ENCODE assay signal across 7 mouse cellular contexts in genomic region chr5:122653112-122653445, GRCm38 (mm10). TPM values are rescaled to one million over a fixed set of nuclear protein-coding genes. Genes with fewer than 3 reads are reported as not detected.
DNase-seq lines count a peak whose midpoint lies in the region; ATAC-seq and TF ChIP-seq lines count a peak whose summit lies in the region.

No protein-coding gene starts in this region.

- no peaks in the 10 kb centered on the region for H3K36me3 ChIP-seq in forebrain, embryonic 10.5 days (replicated peaks)
- H3K36me3 ChIP-seq in limb, embryonic 14.5 days (ENCODE audit: control insufficient read depth, insufficient read depth, low read length) = no peaks in the 10 kb centered on the region

- H3K4me3 ChIP-seq in forebrain, embryonic 10.5 days = 0 out of 2 replicates have a peak overlapping the region, but pooled peaks have one; percentile 13
- no peak overlapping the region for H3K4me3 ChIP-seq in limb, embryonic 14.5 days (replicated peaks; ENCODE audit: low read length)
- no peak overlapping the region for H3K4me3 ChIP-seq in olfactory bulb, adult 2 months (ENCODE audit: insufficient read depth, low read depth, low read length)

- whole genome bisulfite sequencing in forebrain, embryonic 10.5 days = 60% methylated on average over 10 of the region's 10 CpGs
- WGBS in limb, embryonic 14.5 days = 74% methylated on average over 10 of the region's 10 CpGs
- WGBS in olfactory bulb, adult 2 months = 18% methylated on average over 10 of the region's 10 CpGs

- H3K9me3 ChIP-seq in forebrain, embryonic 10.5 days = peaks cover 3% of the 10 kb centered on the region; the same call in 1 of the 2 replicates
- no peaks in the 10 kb centered on the region for H3K9me3 ChIP-seq in limb, embryonic 14.5 days (ENCODE audit: control insufficient read depth, low read length)

- peaks cover 31% of the 10 kb centered on the region for H3K4me1 ChIP-seq in forebrain, embryonic 10.5 days
- peaks cover 21% of the 10 kb centered on the region for H3K4me1 ChIP-seq in limb, embryonic 14.5 days (ENCODE audit: control insufficient read depth, insufficient read depth, low read length)
- peaks cover 38% of the 10 kb centered on the region for H3K4me1 ChIP-seq in olfactory bulb, adult 2 months (ENCODE audit: control insufficient read depth, insufficient read depth, low read length)

- H3K9ac ChIP-seq in limb, embryonic 14.5 days (ENCODE audit: low read depth, low read length, severe bottlenecking) = no peak overlapping the region; the same call in 1 of the 2 replicates

- DNase-seq in spleen, adult 12 weeks (ENCODE audit: low spot score) = peak; percentile 17
- DNase-seq in spleen, adult 18-20 months = no peak
- DNase-seq in forebrain, embryonic 10.5 days (ENCODE audit: extremely low spot score, low spot score) = no peak
- DNase-seq in limb, embryonic 14.5 days (ENCODE audit: low spot score) = no peak
- DNase-seq in adrenal gland, postnatal 25 days = no peak
- no peak for DNase-seq in lung, postnatal 4 days

- H3K27ac ChIP-seq in forebrain, embryonic 10.5 days = peak overlapping the region; percentile 75
- peak overlapping the region; percentile 72 for H3K27ac ChIP-seq in limb, embryonic 14.5 days (replicated peaks; ENCODE audit: low read depth, low read length)
- H3K27ac ChIP-seq in olfactory bulb, adult 2 months (ENCODE audit: insufficient read depth, low read depth, low read length) = peak overlapping the region; percentile 63

- peak overlapping the region; percentile 6; the same call in 1 of the 2 replicates for H3K4me2 ChIP-seq in limb, embryonic 14.5 days (replicated peaks; ENCODE audit: low read depth, low read length, severe bottlenecking)

- TF ChIP-seq CTCF in olfactory bulb, adult 2 months (IDR thresholded peaks at IDR 0.05; ENCODE audit: insufficient read depth, low read depth, low read length) = no peak

- peaks cover 72% of the 10 kb centered on the region for H3K27me3 ChIP-seq in forebrain, embryonic 10.5 days (ENCODE audit: poor library complexity, severe bottlenecking)
- H3K27me3 ChIP-seq in limb, embryonic 14.5 days (ENCODE audit: control insufficient read depth, insufficient read depth, low read length) = no peaks in the 10 kb centered on the region

- TF ChIP-seq POLR2A in limb, embryonic 14.5 days (IDR thresholded peaks at IDR 0.05; ENCODE audit: borderline replicate concordance, extremely low read depth, insufficient read depth, insufficient read length) = no peak
- no peak for TF ChIP-seq POLR2A in olfactory bulb, adult 2 months (IDR thresholded peaks at IDR 0.05; ENCODE audit: insufficient read depth, low read depth, low read length)

- no peak for ATAC-seq in limb, embryonic 14.5 days (ENCODE audit: low FRiP score, low read depth)

RNA-seq across cellular contexts. Expression of gene P2rx7, which starts 9.4 kb away (rescaled TPM):
- polyA plus RNA-seq in forebrain, embryonic 10.5 days (2016; fragmentation: Nextera tagmentation; extraction: Ambion mirVana) = 0.31 and 0.60 TPM in 2 replicates
- polyA plus RNA-seq in limb, embryonic 14.5 days (2012; rRNA removed) = 2.9 and 3.6 TPM in 2 replicates
- polyA plus RNA-seq in limb, embryonic 14.5 days (2014; fragmentation: Nextera tagmentation; extraction: Ambion mirVana) = 1.6 and 1.7 TPM in 2 replicates
- not detected in 2 replicates for polyA plus RNA-seq in olfactory bulb, adult 2 months (2012; ENCODE audit: insufficient read depth, insufficient read length, low replicate concordance, missing spikeins)
- total RNA-seq in adrenal gland, postnatal 25 days (2021) = 3.2 and 3.8 TPM in 2 replicates

RNA-seq across cellular contexts. Expression of gene Ift81, which starts 38.8 kb away (rescaled TPM):
- 45.8 and 51.8 TPM in 2 replicates for polyA plus RNA-seq in forebrain, embryonic 10.5 days (2016; fragmentation: Nextera tagmentation; extraction: Ambion mirVana)
- polyA plus RNA-seq in limb, embryonic 14.5 days (2012; rRNA removed) = 14.9 and 17.2 TPM in 2 replicates
- polyA plus RNA-seq in limb, embryonic 14.5 days (2014; fragmentation: Nextera tagmentation; extraction: Ambion mirVana) = 32.7 and 41.0 TPM in 2 replicates
- not detected in 2 replicates for polyA plus RNA-seq in olfactory bulb, adult 2 months (2012; ENCODE audit: insufficient read depth, insufficient read length, low replicate concordance, missing spikeins)
- 9.4 and 14.6 TPM in 2 replicates for total RNA-seq in adrenal gland, postnatal 25 days (2021)

RNA-seq across cellular contexts. Expression of gene P2rx4, which starts 54.3 kb away (rescaled TPM):
- polyA plus RNA-seq in forebrain, embryonic 10.5 days (2016; fragmentation: Nextera tagmentation; extraction: Ambion mirVana) = 4.4 and 5.2 TPM in 2 replicates
- 18.2 and 19.9 TPM in 2 replicates for polyA plus RNA-seq in limb, embryonic 14.5 days (2012; rRNA removed)
- 21.0 and 22.4 TPM in 2 replicates for polyA plus RNA-seq in limb, embryonic 14.5 days (2014; fragmentation: Nextera tagmentation; extraction: Ambion mirVana)
- polyA plus RNA-seq in olfactory bulb, adult 2 months (2012; ENCODE audit: insufficient read depth, insufficient read length, low replicate concordance, missing spikeins) = not detected in 2 replicates
- 37.6 and 41.9 TPM in 2 replicates for total RNA-seq in adrenal gland, postnatal 25 days (2021)
